Mouse (Mus musculus) naive thymus-derived CD4-positive, alpha-beta T cell, adult 2 months (primary cell): ENCODE data around the gene Def6.

Source experiments
- DNase-seq: peaks from one replicate; pipeline ENCODE4 v3.0.0-alpha.2; 2011; ENCODE audit warnings: low read depth

Def6 gene

GRCm38 (mm10) chr17:28207591-28208313 is at the start of gene Def6:
Gene Def6, plus strand, starts transcription at chr17:28207778.
- peak; percentile 93 for DNase-seq

- DNase-seq: no peak
Measured at GRCm38 (mm10) chr17:28160361-28160760, 47.2 kb upstream of the Def6 start.

- no peak for DNase-seq
Measured at GRCm38 (mm10) chr17:28161310-28161881, 46.2 kb upstream of the Def6 start.

GRCm38 (mm10) chr17:28163666-28164065 is 43.9 kb upstream of the Def6 start:
- DNase-seq: peak; percentile 86

- no peak for DNase-seq
Measured at GRCm38 (mm10) chr17:28170460-28171305, 36.9 kb upstream of the Def6 start.

GRCm38 (mm10) chr17:28172690-28173089 is 34.9 kb upstream of the Def6 start:
- no peak for DNase-seq

- peak; percentile 93 for DNase-seq
Measured at GRCm38 (mm10) chr17:28176775-28177539, 30.6 kb upstream of the Def6 start, which contains the start of gene Zfp523. Gene Zfp523, plus strand, starts transcription at chr17:28177129.

- peak; percentile 41 for DNase-seq
Measured at GRCm38 (mm10) chr17:28177540-28178046, 30.0 kb upstream of the Def6 start.

GRCm38 (mm10) chr17:28180331-28180730 is 27.2 kb upstream of the Def6 start:
- DNase-seq: no peak

- DNase-seq: no peak
Measured at GRCm38 (mm10) chr17:28180783-28181544, 26.6 kb upstream of the Def6 start.

GRCm38 (mm10) chr17:28184971-28185638 is 22.5 kb upstream of the Def6 start:
- DNase-seq: no peak

- no peak for DNase-seq
Measured at GRCm38 (mm10) chr17:28188313-28188712, 19.3 kb upstream of the Def6 start.

GRCm38 (mm10) chr17:28192754-28193153 is 14.8 kb upstream of the Def6 start:
- no peak for DNase-seq

GRCm38 (mm10) chr17:28193559-28193958 is 14.0 kb upstream of the Def6 start:
- no peak for DNase-seq

- DNase-seq: no peak
Measured at GRCm38 (mm10) chr17:28195033-28195432, 12.5 kb upstream of the Def6 start.

GRCm38 (mm10) chr17:28197646-28198045 is 9.9 kb upstream of the Def6 start:
- no peak for DNase-seq

- DNase-seq: no peak
Measured at GRCm38 (mm10) chr17:28201982-28202381, 5.6 kb upstream of the Def6 start.

- peak; percentile 90 for DNase-seq
Measured at GRCm38 (mm10) chr17:28204052-28204720, 3.4 kb upstream of the Def6 start.

- no peak for DNase-seq
Measured at GRCm38 (mm10) chr17:28205443-28205842, 2.1 kb upstream of the Def6 start.

- DNase-seq: no peak
Measured at GRCm38 (mm10) chr17:28207092-28207491, 486 bp upstream of the Def6 start.
